11 mouse cellular contexts compared by ENCODE assay signal in the genomic region with DNA sequence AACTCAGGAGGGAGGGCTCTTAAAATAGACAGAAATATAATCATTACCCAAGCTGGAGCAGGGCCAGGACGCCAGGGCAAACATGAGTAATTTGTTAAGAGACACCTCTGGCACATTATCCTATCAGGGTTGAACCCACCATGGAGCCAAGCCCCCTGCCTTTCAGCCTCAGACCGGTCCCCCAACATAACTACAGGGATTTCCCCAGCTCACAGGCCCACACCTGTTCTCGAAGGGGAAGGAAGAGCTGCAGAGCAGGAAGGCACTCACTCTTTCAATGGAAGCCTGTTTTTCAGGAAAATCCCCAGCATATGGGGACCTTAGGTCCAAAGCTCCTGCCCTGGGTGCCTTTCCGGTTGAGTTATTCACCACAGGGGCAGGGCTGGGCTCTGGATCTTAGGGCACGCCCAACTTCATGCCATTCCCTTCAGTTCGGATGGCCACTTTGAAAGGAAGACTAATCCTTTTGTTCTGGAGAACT. TPM values are rescaled to one million over a fixed set of nuclear protein-coding genes. Genes with fewer than 3 reads are reported as not detected.
DNase-seq lines count a peak whose midpoint lies in the region; ATAC-seq and TF ChIP-seq lines count a peak whose summit lies in the region.
"Had no signal": no experiment of that assay in that cellular context is flagged by ENCODE, and none has a peak within 500 bp of the region (broad histone marks: within the 10 kb centered on the region; RNA-seq: fewer than 3 reads in every experiment).

No protein-coding gene starts in this region.

- H3K4me3 ChIP-seq in forebrain, embryonic 10.5 days, result no peak overlapping the region; the same call in 1 of the 2 replicates
- no peak overlapping the region for H3K4me3 ChIP-seq in forebrain, postnatal 0 days (ENCODE audit: low read depth, low read length)
- H3K4me3 ChIP-seq in neural tube, embryonic 13.5 days, result no peak overlapping the region
- no peak overlapping the region for H3K4me3 ChIP-seq in neural tube, embryonic 15.5 days (replicated peaks)
- H3K4me3 ChIP-seq: layer of hippocampus, adult 2 months; megakaryocyte, embryonic 14.5 days had no signal

- H3K36me3 ChIP-seq in forebrain, embryonic 10.5 days (replicated peaks), result peaks cover 32% of the 10 kb centered on the region
- H3K36me3 ChIP-seq in forebrain, postnatal 0 days (ENCODE audit: insufficient read depth), result no peaks in the 10 kb centered on the region
- no peaks in the 10 kb centered on the region for H3K36me3 ChIP-seq in neural tube, embryonic 13.5 days
- H3K36me3 ChIP-seq in neural tube, embryonic 15.5 days, result no peaks in the 10 kb centered on the region

- TF ChIP-seq CTCF in forebrain, postnatal 0 days (IDR thresholded peaks at IDR 0.05; ENCODE audit: low read depth), result no peak

- peak; percentile 28 for DNase-seq in forebrain, embryonic 10.5 days (ENCODE audit: extremely low spot score, low spot score)
- DNase-seq in forebrain, postnatal 0 days, result no peak
- peak; percentile 85 to 86 for DNase-seq in kidney, adult 8-10 months
- DNase-seq in adrenal gland, postnatal 4 days (ENCODE audit: low spot score in 2 of 2), result no peak
- DNase-seq in layer of hippocampus, postnatal 36 days, result no peak
- no peak for DNase-seq in layer of hippocampus, adult 9-11 months
- DNase-seq: adrenal gland, postnatal 14 days had no signal

- no peak overlapping the region for H3K4me2 ChIP-seq in forebrain, postnatal 0 days (ENCODE audit: low read depth)
- H3K4me2 ChIP-seq in neural tube, embryonic 13.5 days, result no peak overlapping the region
- no peak overlapping the region for H3K4me2 ChIP-seq in neural tube, embryonic 15.5 days

- H3K27ac ChIP-seq in forebrain, embryonic 10.5 days, result peak overlapping the region; percentile 68; the same call in 1 of the 2 replicates
- H3K27ac ChIP-seq in forebrain, postnatal 0 days (ENCODE audit: low read depth, low read length), result no peak overlapping the region
- H3K27ac ChIP-seq in neural tube, embryonic 13.5 days (replicated peaks), result peak overlapping the region; percentile 29; the same call in 1 of the 2 replicates
- no peak overlapping the region for H3K27ac ChIP-seq in neural tube, embryonic 15.5 days (replicated peaks)
- H3K27ac ChIP-seq: layer of hippocampus, adult 2 months had no signal

- no peak for ATAC-seq in forebrain, postnatal 0 days
- ATAC-seq in neural tube, embryonic 13.5 days (ENCODE audit: low read depth), result peak; percentile 13; the same call in 1 of the 2 replicates
- no peak for ATAC-seq in neural tube, embryonic 15.5 days (ENCODE audit: low FRiP score)

- H3K27me3 ChIP-seq in forebrain, embryonic 10.5 days (ENCODE audit: poor library complexity, severe bottlenecking), result no peaks in the 10 kb centered on the region
- H3K27me3 ChIP-seq in forebrain, postnatal 0 days (ENCODE audit: insufficient read depth, low read length), result no peaks in the 10 kb centered on the region
- H3K27me3 ChIP-seq in neural tube, embryonic 13.5 days, result no peaks in the 10 kb centered on the region
- no peaks in the 10 kb centered on the region for H3K27me3 ChIP-seq in neural tube, embryonic 15.5 days (replicated peaks)
- H3K27me3 ChIP-seq: megakaryocyte, embryonic 14.5 days had no signal

- H3K9ac ChIP-seq in forebrain, postnatal 0 days, result no peak overlapping the region
- H3K9ac ChIP-seq in neural tube, embryonic 13.5 days, result no peak overlapping the region
- no peak overlapping the region for H3K9ac ChIP-seq in neural tube, embryonic 15.5 days (replicated peaks)

- H3K4me1 ChIP-seq in forebrain, embryonic 10.5 days, result peaks cover 71% of the 10 kb centered on the region
- H3K4me1 ChIP-seq in forebrain, postnatal 0 days (ENCODE audit: insufficient read depth), result peaks cover 10% of the 10 kb centered on the region; the same call in 1 of the 2 replicates
- H3K4me1 ChIP-seq in neural tube, embryonic 13.5 days (replicated peaks), result peaks cover 84% of the 10 kb centered on the region
- peaks cover 65% of the 10 kb centered on the region for H3K4me1 ChIP-seq in neural tube, embryonic 15.5 days

- H3K9me3 ChIP-seq in forebrain, embryonic 10.5 days, result peaks cover 3% of the 10 kb centered on the region; the same call in 1 of the 2 replicates
- no peaks in the 10 kb centered on the region for H3K9me3 ChIP-seq in forebrain, postnatal 0 days (ENCODE audit: low read length)
- H3K9me3 ChIP-seq in neural tube, embryonic 13.5 days, result no peaks in the 10 kb centered on the region
- H3K9me3 ChIP-seq in neural tube, embryonic 15.5 days (replicated peaks), result no peaks in the 10 kb centered on the region
- H3K9me3 ChIP-seq: megakaryocyte, embryonic 14.5 days had no signal

- WGBS in forebrain, embryonic 10.5 days, result 5% methylated on average over 6 of the region's 6 CpGs
- WGBS in forebrain, postnatal 0 days, result 12% methylated on average over 6 of the region's 6 CpGs
- WGBS in neural tube, embryonic 13.5 days, result 12% methylated on average over 6 of the region's 6 CpGs
- WGBS in neural tube, embryonic 15.5 days, result 19% methylated on average over 6 of the region's 6 CpGs

RNA-seq across cellular contexts. Expression of gene Fgfr2, which starts 10.8 kb away (rescaled TPM):
- 55.7 and 61.4 TPM in 2 replicates for polyA plus RNA-seq in forebrain, embryonic 10.5 days (2016; fragmentation: Nextera tagmentation; extraction: Ambion mirVana)
- 36.9 and 47.6 TPM in 2 replicates for total RNA-seq in forebrain, postnatal 0 days (2014; rRNA removed)
- 13.4 and 17.1 TPM in 2 replicates for polyA plus RNA-seq in forebrain, postnatal 0 days (2015; fragmentation: Nextera tagmentation; extraction: Ambion mirVana)
- polyA plus RNA-seq in neural tube, embryonic 13.5 days (2015; fragmentation: Nextera tagmentation; extraction: Ambion mirVana), result 22.9 and 30.6 TPM in 2 replicates
- 21.2 and 30.5 TPM in 2 replicates for polyA plus RNA-seq in neural tube, embryonic 15.5 days (2015; fragmentation: Nextera tagmentation; extraction: Ambion mirVana)
- 100 to 1,000 TPM; 205 to 210 TPM for total RNA-seq in adrenal gland, postnatal 4 days (2021)
- total RNA-seq in layer of hippocampus, postnatal 36 days (2021), result 10 to 100 TPM; 45.4 to 47.9 TPM

RNA-seq across cellular contexts. Expression of gene Ctbp2, which starts 11.8 kb away (rescaled TPM):
- polyA plus RNA-seq in forebrain, embryonic 10.5 days (2016; fragmentation: Nextera tagmentation; extraction: Ambion mirVana), result 125 and 133 TPM in 2 replicates
- total RNA-seq in forebrain, postnatal 0 days (2014; rRNA removed), result 63.3 and 80.3 TPM in 2 replicates
- polyA plus RNA-seq in forebrain, postnatal 0 days (2015; fragmentation: Nextera tagmentation; extraction: Ambion mirVana), result 32.4 and 35.2 TPM in 2 replicates
- 73.1 and 94.2 TPM in 2 replicates for polyA plus RNA-seq in neural tube, embryonic 13.5 days (2015; fragmentation: Nextera tagmentation; extraction: Ambion mirVana)
- polyA plus RNA-seq in neural tube, embryonic 15.5 days (2015; fragmentation: Nextera tagmentation; extraction: Ambion mirVana), result 50.5 and 52.0 TPM in 2 replicates
- total RNA-seq in adrenal gland, postnatal 4 days (2021), result 10 to 100 TPM; 86.7 to 94.1 TPM
- total RNA-seq in layer of hippocampus, postnatal 36 days (2021), result 10 to 100 TPM; 50.2 to 57.2 TPM

Comparison
In these comparisons a context has a peak if more than half of its experiments do, and no peak if none do; other contexts are left out.
1. DNase-seq: peak in forebrain, embryonic 10.5 days (single experiment) and kidney, adult 8-10 months (2 of 2); none in forebrain, postnatal 0 days (single experiment), adrenal gland, postnatal 4 days (0 of 2), layer of hippocampus, postnatal 36 days (0 of 2) and layer of hippocampus, adult 9-11 months (single experiment).
2. H3K27ac ChIP-seq: peak in forebrain, embryonic 10.5 days (single experiment) and neural tube, embryonic 13.5 days (single experiment); none in forebrain, postnatal 0 days (single experiment) and neural tube, embryonic 15.5 days (single experiment).